Mouse (Mus musculus): ENCODE data around the gene Obox1.

Gene Obox1

DNA sequence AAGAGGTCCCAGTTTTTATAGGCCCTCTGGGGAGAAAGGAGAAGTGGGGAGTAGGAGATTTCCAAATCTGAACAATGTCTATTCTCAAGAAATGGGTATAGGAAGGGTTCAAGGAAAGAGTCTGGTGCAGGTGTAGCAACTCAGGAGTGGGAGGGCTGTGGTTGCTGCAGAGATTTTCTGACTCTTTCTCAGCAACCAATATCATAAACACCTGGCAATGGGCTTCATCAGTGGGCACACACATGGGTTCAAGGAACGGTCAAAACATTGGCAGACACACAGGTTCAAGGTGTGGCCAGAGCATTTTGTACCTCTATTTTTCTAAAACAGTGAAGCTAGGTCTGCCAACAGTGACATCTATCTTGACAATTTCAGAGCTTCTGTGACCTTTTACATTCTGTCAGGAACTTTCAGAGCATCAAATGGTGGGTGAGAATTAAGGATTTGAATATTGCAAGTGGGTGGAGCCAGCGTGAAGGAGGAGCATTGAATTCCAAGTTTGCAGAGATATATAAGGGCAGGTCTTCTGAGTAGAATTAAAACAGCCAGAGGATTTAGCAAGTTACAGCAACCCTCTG lies at the start of gene Obox1, which contains the start of gene Obox2:
Gene Obox1, plus strand, starts transcription at position 528 of the 578 bp plus-strand sequence.
Gene Obox2, plus strand, starts transcription at position 301 of the 578 bp plus-strand sequence.
- WGBS: no CpG with 5 or more reads among the region's 2 CpGs

DNA sequence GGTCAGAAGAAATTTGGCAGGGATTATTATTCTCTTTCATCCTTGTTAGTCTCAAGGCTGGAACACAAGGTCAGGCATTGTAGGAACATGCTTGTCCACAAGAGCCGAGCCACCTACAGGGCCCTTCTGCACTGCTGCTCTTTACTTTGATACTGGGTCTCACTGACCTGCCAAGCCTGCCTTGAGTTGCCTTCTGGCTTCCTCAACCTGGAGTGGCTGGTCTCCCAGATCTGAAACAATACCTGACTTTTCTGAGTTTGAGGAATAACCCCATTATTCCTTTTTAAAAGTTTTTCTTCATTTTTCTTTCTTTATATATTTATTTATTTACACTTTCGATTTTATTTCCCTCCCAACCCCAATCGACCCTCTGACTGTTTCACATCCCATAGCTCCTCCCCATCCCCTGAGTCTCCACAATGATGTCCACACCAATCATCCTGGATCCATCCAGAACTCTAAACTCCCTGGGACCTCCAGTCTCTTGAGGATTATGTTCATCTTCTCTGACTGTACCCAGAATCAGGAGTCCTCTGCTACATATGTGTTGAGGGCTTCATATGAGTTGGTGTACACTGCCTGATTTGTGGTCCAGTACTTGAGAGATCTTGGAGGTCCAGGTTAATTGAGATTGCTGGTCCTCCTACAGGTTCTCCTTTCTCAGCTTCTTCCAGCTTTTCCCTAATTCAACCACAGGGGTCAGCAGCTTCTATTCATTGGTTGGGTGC lies 10.6 kb downstream of the Obox1 start:
- 70% methylated on average over 3 of the region's 3 CpGs for WGBS

DNA sequence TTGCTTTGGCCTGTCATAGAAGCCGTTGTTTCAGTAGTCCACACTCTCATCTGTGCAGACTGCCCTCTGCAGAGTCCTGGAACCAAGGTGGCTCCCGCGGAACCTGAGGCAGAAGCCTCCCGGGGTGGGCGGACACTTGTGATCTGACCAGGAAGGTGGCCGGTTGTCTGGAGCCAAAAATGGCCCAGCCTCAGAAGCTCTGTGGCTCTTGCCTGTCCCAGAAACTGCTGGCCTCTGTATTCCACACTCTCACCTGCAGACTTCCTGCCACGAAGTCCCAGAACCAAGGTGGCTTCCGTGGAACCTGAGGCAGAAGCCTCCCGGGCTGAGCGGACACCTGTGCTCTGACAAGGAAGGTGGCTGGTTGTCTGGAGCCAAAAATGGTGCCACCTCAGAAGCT lies 18.1 kb downstream of the Obox1 start:
- WGBS: 87% methylated on average over 10 of the region's 10 CpGs

DNA sequence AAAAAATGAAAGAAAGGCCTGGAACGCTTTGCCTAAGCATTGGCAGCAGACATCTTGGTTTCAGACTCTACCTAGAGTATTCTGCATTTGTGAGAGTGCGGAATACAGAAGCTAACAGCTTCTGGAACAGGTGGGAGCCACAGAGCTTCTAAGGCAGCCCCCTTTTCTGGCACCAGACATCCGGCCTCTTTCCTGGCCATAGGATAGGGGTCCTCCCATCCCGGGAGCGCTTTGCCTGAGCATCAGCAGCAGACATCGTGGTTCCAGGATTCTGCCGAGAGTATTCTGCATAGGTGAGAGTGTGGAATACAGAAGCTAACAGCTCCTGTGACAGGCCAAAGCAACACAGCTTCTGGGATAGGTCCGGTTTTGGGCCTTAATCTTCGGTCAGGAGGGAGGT lies 29.3 kb downstream of the Obox1 start:
- 87% methylated on average over 9 of the region's 9 CpGs for WGBS

DNA sequence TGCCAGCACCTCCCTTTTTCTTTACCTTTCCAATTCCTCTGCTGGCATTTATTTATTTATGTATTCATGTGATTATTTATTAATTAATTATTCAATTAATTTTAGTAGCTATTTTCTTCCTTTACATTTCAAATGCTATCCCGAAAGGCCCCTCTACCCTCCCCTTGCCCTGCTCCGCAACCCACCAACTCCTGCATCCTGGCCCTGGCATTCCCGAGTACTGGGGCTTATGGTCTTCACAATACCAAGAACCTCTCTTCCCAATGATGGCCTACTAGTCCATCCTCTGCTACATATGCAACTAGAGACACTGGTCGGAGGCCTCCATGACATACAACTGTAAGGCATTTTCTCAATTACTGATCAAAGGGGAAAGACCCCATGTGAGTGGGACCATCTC lies 36.8 kb downstream of the Obox1 start:
- 75% methylated on average over 4 of the region's 4 CpGs for WGBS

DNA sequence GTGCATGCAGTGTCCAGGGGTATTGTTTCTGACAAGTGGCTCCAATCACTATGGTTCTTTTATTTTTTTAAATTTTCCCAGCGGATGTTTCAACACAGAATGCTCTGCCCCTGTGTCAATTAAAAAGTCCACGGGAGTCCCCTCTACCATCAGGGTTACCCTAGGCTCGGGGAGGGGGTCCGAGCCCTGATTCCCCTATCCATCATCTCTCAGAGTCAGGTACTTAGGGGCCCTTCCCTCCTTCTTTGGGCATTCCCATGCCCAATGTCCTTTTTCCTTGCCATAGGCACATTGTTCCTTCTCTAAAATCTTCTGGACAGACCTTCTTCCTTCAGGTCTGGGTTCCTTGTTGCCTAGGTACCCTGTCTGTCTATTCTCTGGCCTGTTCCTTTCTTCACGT lies 120.7 kb downstream of the Obox1 start:
- 83% methylated on average over 5 of the region's 5 CpGs for WGBS

All from cerebral cortex, adult 2 months (tissue).